Mouse (Mus musculus) lung, postnatal 10 days (tissue): ENCODE results near the gene Pnrc1.
"Not testable (repeated sequence)": the region's sequence is repeated elsewhere in the genome, so short reads cannot be mapped to it uniquely, and the experiment has no call there.

Source experiments
- DNase-seq: peaks from one replicate; pipeline ENCODE4 v3.0.0; 2021

Gene Pnrc1

DNA sequence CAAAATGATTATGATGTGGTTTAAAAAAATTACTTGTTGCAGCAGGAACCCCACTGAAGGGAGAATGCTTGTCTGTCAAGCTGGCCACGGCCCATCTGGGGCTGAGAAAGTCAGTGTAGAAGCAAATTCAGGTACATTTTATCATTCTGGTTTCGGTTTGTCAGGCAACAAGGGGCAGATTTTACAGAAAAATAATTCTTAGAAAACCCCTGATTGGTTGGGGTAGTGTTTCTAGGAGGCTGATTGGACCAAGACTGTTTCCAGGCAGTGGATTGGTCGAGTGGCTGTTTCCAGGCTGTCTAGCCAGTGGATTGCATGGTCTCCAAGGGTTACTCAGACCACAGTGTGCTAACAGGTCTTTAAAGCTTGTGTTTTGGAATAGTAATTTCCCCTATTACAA lies at the start of gene Pnrc1:
Pnrc1 (minus strand) TSS at position 162 of the 400 bp plus-strand sequence.
- peak; percentile 77 for DNase-seq

DNA sequence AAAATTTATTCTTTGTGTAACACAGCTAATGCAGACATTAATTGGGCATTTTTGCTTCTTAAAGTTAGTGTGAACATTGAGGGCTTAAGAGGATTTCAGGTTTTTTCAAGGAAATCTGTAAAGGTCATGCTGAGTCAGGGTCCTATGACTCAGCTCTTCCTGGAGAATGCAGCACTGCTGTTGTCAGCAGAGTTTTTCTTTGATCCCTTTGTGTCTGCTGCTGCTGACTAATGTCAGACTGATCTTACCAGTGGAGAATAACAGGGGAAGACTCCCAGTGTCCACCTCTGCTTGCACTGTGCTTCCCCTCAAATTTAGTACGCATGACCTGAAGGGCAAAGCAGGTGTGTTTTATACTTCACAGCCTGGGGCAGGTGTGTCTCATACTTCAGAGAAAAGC lies 48.0 kb upstream of the Pnrc1 start:
- no peak for DNase-seq

DNA sequence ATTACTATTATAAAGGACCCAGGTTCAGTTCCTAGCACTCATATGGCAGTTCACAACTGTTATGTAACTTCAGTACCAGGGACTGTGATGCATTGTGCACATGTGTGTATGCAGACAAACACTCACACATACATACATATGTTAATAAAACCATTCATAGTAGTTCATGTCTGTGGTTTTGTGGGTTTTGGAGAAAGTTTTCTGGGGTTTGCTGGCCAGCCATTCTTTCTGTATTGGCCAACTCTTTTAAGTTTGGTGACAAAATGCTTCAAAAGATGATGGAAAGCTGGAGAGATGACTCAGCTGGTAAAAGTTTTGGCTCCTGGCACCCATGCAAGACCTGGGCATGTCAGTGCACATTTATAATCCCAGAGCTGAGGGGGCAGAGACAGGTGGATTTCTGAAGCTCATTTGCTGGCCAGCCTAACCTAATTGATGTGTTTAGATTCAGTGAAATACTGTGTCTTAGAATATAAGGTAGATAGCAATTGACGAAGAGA lies 43.0 kb upstream of the Pnrc1 start:
- no peak for DNase-seq

DNA sequence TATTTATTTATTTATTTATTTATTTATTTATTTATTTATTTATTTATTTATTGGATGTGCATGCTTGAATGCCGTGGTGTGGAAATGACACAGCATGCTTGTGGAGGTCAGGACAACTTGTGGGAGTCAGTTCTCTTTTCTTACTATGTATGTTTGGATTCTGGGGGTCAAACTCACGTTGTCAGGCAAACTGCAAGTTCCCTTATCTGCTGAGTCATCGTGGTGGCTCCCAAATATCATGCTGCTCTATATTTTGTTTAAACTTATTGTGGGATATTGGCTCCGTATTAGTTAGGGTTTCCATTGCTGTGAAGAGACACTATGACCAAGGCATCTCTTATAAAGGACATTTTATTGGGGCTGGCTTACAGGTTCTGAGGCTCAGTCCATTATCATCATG lies 41.2 kb upstream of the Pnrc1 start:
- no peak for DNase-seq

DNA sequence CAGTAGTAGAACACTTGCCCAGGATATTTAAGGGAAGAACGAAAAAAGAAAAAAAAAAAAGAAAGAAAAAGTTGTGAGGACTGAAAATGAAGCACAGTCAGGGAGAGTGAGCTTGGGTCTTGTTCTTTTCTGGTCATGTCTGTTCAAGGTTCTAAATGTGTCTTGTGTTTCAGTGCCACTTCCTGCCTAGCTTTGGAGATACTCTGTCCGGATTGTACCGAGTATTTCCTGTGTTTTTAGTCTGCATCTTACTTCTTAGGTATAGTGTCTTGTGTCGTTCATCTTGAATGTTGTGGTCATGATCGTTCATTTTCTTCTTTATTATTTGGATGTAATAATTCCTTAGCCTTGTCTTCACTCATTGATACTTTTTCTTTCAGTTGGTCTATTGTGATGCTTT lies 25.9 kb upstream of the Pnrc1 start:
- no peak for DNase-seq

DNA sequence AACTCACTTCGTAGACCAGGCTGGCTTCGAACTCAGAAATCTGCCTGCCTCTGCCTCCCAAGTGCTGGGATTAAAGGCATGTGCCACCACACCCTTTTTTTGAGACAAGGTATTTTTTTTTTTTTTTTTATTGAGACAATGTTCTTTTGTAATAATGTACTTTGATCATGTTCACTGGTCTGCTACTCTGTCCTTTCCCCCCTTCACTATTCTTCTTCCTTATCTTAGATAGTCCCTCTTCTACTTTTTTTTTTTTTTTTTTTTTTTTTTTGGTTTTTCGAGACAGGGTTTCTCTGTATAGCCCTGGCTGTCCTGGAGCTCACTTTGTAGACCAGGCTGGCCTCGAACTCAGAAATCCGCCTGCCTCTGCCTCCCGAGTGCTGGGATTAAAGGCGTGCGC lies 24.2 kb upstream of the Pnrc1 start:
- not testable (repeated sequence) for DNase-seq

DNA sequence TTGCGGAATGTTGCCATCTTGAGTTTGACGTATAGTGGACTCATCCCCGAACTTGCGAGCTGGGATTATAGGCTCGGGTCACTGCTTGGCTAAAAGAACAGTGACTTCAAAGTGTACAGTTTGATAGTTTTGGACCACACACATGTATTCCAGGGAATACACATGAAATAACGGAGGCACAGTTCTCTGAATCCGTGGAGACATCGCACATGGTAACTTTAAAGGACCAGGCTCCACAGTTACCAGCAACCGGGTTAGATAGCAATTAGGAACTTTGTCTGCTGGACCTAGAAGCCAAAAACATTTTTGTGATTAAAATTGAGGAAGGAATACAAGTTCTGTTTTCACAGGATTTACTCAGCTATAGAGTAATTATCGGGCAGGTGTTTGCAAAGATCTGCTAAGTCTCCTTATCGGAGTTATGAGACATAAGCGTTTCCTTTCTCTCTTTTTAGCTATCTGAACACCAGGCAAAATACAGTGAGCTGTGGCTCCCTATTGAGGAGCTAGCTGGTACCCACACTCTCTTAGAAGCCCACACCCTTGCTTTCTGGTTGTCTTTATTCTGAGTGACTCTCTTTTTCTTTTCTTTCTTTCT lies 21.0 kb upstream of the Pnrc1 start:
- no peak for DNase-seq

DNA sequence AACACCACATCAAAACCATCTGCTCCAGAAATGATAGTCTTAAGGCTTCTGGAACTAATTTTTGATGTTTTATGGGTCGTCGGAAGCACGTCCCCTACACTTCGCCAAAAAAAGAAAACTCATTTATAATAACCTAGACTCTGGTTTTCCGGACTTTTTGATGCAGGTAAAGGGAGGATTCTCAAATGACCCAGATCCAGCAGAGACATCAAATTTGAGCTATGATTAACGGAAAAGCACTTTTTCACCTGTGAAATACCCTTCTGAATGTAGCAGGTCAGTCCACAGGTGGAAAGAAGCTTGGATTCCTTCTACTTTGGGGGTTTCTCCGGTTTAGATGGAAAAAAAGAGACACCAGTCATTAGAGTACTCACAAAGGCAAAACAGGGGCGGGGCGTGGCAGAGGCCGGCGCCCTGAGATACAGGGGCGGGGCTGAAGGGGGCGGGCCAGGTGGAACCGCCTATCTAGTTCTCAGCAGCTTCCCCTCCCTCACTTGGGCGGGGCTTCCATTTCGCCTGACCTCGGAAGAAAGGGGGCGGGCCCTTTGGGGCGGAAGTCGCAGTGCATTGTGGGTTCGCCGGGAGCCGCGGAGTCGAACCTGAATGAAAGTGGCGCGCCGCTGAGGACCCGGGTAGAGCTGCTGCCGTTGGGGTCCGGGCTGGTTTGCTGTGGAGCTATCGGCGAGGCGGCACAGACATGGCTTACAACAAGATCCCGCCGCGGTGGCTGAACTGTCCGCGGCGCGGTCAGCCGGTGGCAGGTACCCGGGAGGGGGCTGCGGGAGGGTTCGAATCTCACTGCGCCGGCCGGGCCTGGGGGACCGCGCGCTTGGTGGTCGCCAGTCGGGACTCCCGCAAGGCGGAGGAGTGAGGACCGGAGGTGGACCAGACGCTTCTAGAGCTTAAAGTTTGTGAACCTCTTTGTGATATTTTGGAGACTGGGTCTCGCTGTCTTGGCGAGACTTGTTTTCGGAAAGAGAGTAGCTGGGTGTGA lies 20.1 kb upstream of the Pnrc1 start, which contains the start of gene Rngtt:
Rngtt (plus strand) TSS at position 548 of the 994 bp plus-strand sequence.
- DNase-seq = peak; percentile 99

DNA sequence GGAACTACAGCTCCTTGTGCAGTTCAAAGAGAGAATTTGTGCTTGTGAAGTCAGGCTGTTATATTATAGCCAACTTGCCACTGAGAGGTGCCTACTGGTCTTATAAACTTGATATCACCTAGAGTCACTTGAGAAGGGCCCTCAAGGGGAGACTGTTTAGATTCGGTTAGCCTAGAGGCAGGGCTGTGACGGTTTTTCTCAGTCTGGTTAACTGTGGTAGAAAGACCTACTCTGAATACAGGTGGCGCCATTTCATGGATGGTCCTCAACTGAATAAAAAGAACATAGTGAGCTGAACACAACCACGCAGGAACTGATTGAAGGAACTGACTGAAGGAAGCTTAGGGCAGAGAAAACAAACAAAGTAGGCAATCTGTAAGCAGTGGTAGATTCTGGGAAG lies 17.2 kb upstream of the Pnrc1 start:
- DNase-seq = no peak

DNA sequence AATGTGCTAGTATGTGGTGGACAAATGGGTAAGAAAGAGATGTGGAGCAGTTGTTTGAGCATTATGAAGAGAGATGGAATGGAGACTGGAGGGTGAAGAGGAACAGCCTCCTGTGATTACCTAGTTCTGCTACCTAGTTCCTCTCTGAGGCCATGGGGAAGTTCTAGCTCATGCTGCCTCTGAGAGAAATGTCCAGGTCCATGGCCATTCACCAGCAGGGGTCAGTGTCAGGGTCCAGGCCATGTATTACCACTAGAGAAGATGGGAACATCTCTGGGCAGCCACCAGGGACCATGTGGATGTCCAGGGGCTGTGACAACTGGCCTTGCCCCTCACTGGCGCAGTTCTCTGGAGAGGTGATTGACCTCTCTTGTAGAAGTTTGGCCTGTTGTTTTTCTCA lies 13.1 kb upstream of the Pnrc1 start:
- DNase-seq = no peak

DNA sequence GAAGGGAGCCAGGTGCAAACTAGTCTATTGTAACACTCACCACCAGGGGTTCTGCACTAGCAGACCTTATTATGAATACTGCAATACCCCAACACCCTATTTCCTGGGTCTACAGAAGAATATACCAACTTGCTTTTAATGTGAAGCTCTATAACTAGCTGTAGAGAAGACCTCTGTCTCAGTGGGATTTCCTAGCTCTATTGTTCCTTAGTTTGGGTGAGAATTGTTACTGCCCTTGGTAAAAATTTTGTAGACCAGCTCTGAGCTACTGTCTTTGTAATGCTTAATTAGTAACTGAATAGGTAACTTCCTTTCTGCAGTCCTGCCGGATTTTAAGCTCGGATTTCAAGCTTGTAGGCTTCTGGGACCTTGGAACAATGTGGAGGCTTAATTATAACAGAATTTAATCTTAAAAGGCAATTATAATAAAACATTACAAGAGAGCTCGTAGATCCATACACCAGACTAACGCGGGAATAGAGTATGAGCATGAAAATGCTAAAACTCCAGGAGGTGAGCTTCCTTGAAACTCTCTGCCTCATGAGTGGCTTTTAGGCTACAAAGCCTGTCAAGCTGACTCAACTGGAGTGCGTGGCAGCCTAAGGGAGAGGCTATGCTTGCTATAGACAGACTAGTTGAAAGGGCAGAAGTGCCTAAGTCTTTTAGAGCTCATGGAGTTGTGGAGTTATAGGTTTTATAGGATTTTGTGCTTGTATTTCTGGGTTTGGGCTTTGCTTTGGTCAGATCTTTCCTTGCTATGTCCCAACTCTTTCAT lies 11.1 kb upstream of the Pnrc1 start:
- not testable (repeated sequence) for DNase-seq

DNA sequence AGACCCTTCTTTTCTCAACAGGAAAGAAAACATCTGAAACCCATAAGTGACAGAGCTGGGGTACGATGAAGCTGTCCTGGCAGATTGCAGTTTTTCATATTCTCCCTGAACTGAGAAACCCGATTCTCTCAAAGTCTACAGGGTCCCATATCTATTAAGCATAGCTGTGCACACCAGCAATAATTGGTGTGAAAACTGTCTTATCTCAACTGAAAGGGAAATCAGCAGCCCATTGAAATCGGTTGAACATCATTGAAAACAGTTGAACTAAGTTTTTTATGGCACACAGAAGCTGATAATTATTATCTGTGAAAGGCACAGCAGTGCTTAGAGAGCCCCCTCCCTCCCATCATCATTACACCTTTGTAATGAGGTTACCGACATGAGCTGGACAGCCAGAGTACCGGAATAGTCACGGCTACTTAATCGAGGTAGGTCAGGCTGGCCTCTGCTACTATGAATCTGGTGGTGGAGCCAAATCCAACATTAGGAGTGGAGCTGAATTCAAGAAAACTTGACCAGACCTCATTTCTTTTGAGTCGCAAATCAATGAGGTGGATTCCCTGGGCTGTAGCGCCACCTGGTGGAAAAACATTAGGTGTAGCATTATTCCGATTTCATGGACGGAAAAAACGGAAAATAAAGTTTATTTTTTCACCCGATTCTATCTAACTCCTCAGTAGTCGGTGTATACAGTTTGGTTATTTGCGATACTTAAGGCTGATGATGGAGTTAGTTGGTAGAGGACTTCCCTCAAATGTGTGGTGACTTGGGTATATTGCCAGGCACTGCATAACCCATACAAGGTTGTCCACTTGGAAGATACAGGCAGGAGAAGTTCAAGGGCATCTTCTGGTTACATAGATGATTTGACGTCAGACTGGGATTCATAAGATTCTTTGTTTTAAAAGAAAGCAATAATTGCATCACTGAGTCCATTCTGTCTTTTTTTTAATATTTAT lies 2.7 kb upstream of the Pnrc1 start:
- peak; percentile 87 for DNase-seq

DNA sequence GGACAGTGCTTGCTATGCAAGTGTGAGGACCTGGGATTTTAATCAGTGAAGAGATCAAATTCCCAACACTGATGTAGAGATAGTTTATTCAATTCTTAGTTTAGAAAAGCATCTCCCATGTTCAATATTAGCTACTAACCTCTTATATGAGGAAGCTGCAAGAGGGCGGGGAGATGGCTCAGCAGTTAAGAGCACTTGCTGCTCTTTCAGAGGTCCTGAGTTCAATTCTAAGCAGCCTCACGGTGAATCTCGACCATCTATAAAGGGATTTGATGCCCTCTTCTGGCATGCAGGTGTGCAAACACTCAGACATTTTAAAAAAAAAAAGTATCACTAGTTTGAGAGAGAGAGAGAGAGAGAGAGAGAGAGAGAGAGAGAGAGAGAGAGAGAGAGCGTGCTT lies 915 bp upstream of the Pnrc1 start:
- no peak for DNase-seq

DNA sequence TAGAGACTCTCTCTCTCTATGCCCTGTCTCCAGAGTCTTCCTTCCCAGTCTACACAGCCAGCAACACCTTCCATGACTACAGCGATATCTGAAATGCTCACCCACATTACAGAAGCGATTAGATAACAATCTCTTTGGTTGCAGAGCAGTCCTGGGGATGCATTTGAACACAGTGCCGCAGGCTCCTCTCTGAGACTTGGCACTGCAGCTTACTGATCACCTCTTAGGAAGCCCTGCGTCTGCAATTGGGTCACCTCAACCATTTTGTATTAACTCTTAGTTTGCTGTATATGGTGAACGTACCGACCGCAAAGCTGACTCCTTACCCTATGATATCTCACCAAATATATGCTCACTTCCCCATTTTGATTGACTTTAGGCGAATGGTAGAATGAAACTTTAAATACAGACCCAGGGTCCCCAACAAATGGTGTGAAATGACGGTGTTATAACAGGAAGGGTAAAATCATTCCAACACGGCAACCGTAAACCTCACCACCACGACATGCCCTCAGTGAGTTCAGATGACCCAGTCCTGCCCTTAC lies 785 bp downstream of the Pnrc1 start:
- no peak for DNase-seq

DNA sequence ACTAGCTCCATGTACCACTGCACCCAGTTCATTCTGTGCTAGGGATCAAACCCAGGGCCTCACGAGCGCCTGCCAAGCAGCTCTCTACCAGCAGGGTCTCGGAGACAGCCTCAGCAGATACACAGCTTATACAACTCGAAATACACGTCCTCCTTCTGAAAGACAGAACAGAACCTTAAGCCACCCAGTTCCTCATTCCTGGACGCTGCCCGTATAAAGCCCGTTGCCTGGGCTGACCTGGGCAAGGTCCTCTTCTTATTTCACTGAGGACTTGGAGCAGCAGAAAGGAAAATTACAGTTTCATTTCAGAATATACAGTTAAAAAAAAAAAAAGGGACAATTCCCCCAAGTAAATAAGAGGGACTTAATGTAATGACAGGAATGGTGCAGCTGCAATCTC lies 4.5 kb downstream of the Pnrc1 start:
- no peak for DNase-seq

DNA sequence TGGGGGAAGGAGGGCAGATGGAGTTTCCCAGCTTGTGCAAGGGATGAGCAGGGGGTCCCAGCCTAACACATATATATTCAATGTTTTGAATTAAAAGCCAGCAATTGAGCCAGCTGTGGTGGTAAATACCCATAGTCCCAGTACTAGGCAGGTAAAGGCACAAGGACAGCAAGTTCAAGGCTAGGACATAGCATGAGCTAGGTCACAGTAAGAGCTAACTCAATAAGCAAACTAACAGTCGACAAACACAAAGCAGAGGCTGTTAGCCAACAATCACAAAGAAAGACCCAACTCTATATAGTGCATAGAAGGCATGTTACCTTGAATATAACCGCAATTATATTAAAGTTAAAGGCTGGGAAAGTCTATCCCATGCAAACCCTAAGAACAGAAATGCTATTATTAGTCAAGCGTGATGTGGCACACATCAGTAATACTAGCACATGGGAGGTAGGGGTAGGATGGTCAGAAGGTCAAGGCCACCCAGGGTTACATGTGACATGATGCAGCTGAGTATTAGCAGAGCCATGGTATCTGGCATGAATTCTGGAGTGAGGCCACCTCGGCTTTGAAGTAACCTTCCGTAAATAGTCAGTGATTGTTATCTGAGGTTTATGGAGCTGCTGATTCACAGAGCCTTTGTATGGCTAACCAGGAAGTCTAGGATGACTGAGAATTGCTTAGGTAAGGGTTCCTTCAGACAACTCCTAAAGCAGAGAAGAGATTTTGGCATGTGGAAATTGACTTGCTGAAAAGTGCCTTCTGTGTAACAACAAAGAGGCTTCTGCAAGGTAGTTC lies 5.7 kb downstream of the Pnrc1 start:
- no peak for DNase-seq

DNA sequence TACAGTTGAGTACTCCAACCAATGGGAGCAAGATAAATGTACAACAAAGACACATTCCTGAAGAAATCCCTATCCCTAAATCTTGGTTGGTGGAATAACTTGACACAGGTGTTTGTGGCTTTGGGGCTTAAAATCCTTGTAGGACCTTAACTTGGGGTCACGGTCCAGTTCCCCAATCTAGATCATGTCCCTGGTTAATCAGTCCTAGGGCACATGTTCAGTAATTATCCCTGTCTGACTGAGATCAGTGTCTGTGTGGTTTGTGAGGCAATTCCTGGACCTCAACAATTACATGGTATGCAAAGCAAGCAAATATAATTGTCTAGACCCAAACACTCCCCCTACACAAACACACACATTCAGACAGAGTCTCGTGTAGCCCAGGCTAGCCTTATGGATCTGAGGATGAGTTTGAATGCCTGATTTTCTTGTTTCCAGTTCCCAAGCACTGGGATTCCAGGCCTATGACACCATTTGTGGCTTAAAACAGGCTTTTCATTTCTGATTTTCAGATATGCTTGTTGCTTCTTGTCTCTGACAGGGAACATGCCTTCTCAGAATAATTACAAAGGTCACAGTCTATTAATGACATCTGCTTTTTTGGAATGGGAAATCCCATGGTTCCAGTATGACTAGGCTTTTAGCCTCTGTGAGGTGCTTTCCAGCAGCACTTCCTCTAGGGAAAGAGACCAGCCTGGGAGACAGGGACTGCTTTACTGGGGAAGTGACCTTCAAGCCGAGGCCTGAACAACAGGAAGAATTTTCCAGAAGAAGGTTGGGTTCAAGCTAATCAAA lies 7.9 kb downstream of the Pnrc1 start:
- DNase-seq = no peak

DNA sequence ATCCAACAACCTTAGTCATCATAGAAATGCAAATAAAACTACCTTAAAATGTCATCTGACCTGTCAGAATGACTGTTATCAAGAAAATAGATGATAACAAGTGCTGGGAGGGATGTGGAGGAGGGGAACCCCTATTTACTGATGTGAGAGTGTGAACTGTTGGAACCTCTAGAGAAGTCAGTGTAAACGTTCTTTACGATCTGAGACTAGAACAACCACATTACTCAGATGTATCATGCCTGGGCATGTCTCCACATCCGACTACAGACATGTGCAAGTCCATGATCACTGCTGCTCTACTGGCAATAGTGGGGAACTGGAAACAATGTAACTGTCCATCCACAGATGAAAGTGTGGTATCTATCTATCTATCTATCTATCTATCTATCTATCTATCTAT lies 16.5 kb downstream of the Pnrc1 start:
- no peak for DNase-seq

DNA sequence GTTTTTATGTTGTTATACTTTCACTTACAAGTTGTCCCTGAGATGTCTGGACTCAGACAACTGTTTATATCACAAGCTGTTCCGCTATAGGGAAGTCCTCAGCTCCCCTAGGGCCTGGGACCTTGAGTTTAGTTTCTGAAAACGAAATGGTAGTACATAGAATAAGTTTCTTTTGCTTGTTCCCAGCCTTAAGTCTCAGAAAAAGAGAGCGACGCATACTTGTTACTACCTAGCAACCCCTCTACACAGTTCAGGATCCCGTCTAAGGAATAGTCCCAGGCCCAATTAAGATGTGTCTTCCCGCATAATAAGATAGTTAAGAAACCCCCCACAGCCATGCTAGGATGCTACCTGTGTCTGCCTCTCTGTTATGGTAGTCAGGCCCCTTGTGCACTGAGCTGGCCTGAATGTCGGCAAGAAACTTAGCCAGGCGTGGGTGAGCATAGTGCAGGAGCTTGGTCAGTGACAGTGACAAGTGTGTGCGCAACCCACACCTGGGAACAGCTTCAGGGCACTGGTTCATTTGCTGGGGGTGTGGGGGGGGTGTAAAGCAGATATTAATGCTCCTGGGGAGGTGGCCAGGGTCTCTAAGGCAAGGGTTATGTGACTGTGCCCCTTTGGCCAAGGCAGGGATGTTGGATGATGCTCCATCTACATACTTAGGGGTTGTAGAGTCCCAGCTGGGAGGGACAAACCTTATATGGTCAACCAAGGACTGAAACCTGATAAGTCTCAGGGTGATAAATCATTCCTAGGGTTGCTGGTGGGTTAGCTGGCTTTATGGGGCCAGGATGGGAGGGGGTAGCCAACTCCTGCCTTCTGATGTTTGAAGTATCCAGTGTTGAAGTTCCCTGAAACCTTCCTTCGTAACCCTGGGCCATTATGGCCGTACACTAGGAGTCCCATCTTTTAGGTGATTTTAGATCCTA lies 19.3 kb downstream of the Pnrc1 start:
- no peak for DNase-seq
